ENCODE assay signal across 25 mouse cellular contexts in the genomic region with DNA sequence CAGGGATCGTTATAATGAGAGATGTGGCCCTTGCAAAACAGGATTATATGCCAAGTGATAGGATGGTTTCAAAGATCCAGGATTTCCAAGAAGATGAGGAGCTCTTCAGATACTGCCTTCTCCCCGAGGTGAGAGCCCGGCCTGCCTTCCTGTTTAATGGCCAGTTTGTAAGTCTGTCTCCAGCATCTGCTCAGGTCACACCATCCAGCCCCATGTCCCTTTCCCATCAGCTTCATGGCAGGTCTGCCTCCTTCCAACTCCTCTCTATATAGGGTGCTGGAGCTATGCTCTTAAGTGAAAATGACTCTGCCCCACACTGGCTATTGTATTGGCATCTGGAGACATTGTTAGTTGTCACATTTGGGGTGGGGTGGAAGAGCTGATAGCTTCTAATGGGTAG. TPM values are rescaled to one million over a fixed set of nuclear protein-coding genes. Genes with fewer than 3 reads are reported as not detected.
A peak's percentile ranks its signal among the peaks of the same experiment; 100 is the strongest.
DNase-seq lines count a peak whose midpoint lies in the region; ATAC-seq lines count a peak whose summit lies in the region.
"Had no signal": no experiment of that assay in that cellular context is flagged by ENCODE, and none has a peak within 500 bp of the region (broad histone marks: within the 10 kb centered on the region; RNA-seq: fewer than 3 reads in every experiment).

No protein-coding gene starts in this region.

- 0 out of 2 replicates have a peak, but pooled peaks cover 4% of the 10 kb centered on the region for H3K9me3 ChIP-seq in forebrain, embryonic 10.5 days
- H3K9me3 ChIP-seq in forebrain, embryonic 12.5 days = no peaks in the 10 kb centered on the region
- no peaks in the 10 kb centered on the region for H3K9me3 ChIP-seq in heart, embryonic 10.5 days

- no peaks in the 10 kb centered on the region for H3K27me3 ChIP-seq in forebrain, embryonic 10.5 days (ENCODE audit: poor library complexity, severe bottlenecking)
- H3K27me3 ChIP-seq in forebrain, embryonic 12.5 days = no peaks in the 10 kb centered on the region
- H3K27me3 ChIP-seq in heart, embryonic 10.5 days (ENCODE audit: insufficient read depth, poor library complexity, severe bottlenecking) = no peaks in the 10 kb centered on the region
- H3K27me3 ChIP-seq: CH12.LX, Patski had no signal

- ATAC-seq in forebrain, embryonic 12.5 days (ENCODE audit: low FRiP score) = no peak
- ATAC-seq: activated CD4-positive, CD25-positive, alpha-beta regulatory T cell, adult 4 months; CD4-positive, CD25-positive, alpha-beta regulatory T cell, adult 4 months; Patski had no signal

- DNase-seq in forebrain, embryonic 10.5 days (ENCODE audit: extremely low spot score, low spot score) = peak; percentile 5
- peak; percentile 77 for DNase-seq in heart, adult 11 months
- no peak for DNase-seq in heart, postnatal 4 days
- peak; percentile 51 for DNase-seq in heart, embryonic 10.5 days (ENCODE audit: low spot score)
- no peak for DNase-seq in heart, adult 9 months (ENCODE audit: low spot score in 2 of 2)
- DNase-seq in testis, postnatal 10 days (ENCODE audit: low spot score) = peak; percentile 31
- no peak for DNase-seq in testis, postnatal 14 days (ENCODE audit: low spot score)
- DNase-seq: adrenal gland, adult 2 months; adrenal gland, adult 8-10 months; adrenal gland, postnatal 10 days; adrenal gland, postnatal 14 days; adrenal gland, postnatal 25 days; adrenal gland, postnatal 36 days; B cell, adult 2 months; cerebellum, adult 11 months; cerebellum, adult 11-12 months had no signal

- 90% methylated on average over 3 of the region's 3 CpGs for WGBS in forebrain, embryonic 10.5 days
- WGBS in forebrain, embryonic 12.5 days = 85% methylated on average over 3 of the region's 3 CpGs
- WGBS in heart, embryonic 10.5 days = 82% methylated on average over 3 of the region's 3 CpGs

- H3K36me3 ChIP-seq in forebrain, embryonic 10.5 days (replicated peaks) = peaks cover 38% of the 10 kb centered on the region
- peaks cover 13% of the 10 kb centered on the region; the same call in 1 of the 2 replicates for H3K36me3 ChIP-seq in forebrain, embryonic 12.5 days (replicated peaks)
- H3K36me3 ChIP-seq in heart, embryonic 10.5 days = peaks cover 62% of the 10 kb centered on the region

- no peak overlapping the region for H3K4me3 ChIP-seq in forebrain, embryonic 10.5 days
- H3K4me3 ChIP-seq in forebrain, embryonic 12.5 days (replicated peaks) = no peak overlapping the region
- H3K4me3 ChIP-seq in heart, embryonic 10.5 days = no peak overlapping the region

- no peak overlapping the region for H3K9ac ChIP-seq in forebrain, embryonic 12.5 days

- H3K4me2 ChIP-seq in forebrain, embryonic 12.5 days = no peak overlapping the region

- H3K4me1 ChIP-seq in forebrain, embryonic 10.5 days = no peaks in the 10 kb centered on the region
- H3K4me1 ChIP-seq in forebrain, embryonic 12.5 days = no peaks in the 10 kb centered on the region
- no peaks in the 10 kb centered on the region for H3K4me1 ChIP-seq in heart, embryonic 10.5 days

- H3K27ac ChIP-seq in forebrain, embryonic 10.5 days = no peak overlapping the region
- no peak overlapping the region for H3K27ac ChIP-seq in forebrain, embryonic 12.5 days
- H3K27ac ChIP-seq in heart, embryonic 10.5 days = no peak overlapping the region

RNA-seq across cellular contexts. Expression of a gene that starts 8.6 kb away (rescaled TPM):
- polyA plus RNA-seq in forebrain, embryonic 10.5 days (2016; fragmentation: Nextera tagmentation; extraction: Ambion mirVana) = 37.0 and 37.3 TPM in 2 replicates
- polyA plus RNA-seq in forebrain, embryonic 12.5 days (2016; fragmentation: Nextera tagmentation; extraction: Ambion mirVana) = 43.4 and 44.0 TPM in 2 replicates
- 100 to 1,000 TPM; 293 to 306 TPM for total RNA-seq in heart, postnatal 4 days (2021)
- polyA plus RNA-seq in heart, embryonic 10.5 days (2016; fragmentation: Nextera tagmentation; extraction: Ambion mirVana) = 59.7 and 84.7 TPM in 2 replicates
- total RNA-seq: MEL had no signal

RNA-seq across cellular contexts. Expression of a gene that starts 46.0 kb away (rescaled TPM):
- 126 and 130 TPM in 2 replicates for polyA plus RNA-seq in forebrain, embryonic 10.5 days (2016; fragmentation: Nextera tagmentation; extraction: Ambion mirVana)
- 132 TPM in 2 replicates for polyA plus RNA-seq in forebrain, embryonic 12.5 days (2016; fragmentation: Nextera tagmentation; extraction: Ambion mirVana)
- 10 to 100 TPM; 41.7 to 42.0 TPM for total RNA-seq in heart, postnatal 4 days (2021)
- 60.2 and 71.3 TPM in 2 replicates for polyA plus RNA-seq in heart, embryonic 10.5 days (2016; fragmentation: Nextera tagmentation; extraction: Ambion mirVana)

RNA-seq across cellular contexts. Expression of a gene that starts 48.5 kb away (rescaled TPM):
- 0.26 TPM in 1 of 2 replicates, not detected in the other for polyA plus RNA-seq in forebrain, embryonic 10.5 days (2016; fragmentation: Nextera tagmentation; extraction: Ambion mirVana)
- 0.55 TPM in 1 of 2 replicates, not detected in the other for polyA plus RNA-seq in forebrain, embryonic 12.5 days (2016; fragmentation: Nextera tagmentation; extraction: Ambion mirVana)
- total RNA-seq in heart, postnatal 4 days (2021) = not detected
- polyA plus RNA-seq in heart, embryonic 10.5 days (2016; fragmentation: Nextera tagmentation; extraction: Ambion mirVana) = not detected in 2 replicates
- total RNA-seq: adrenal gland, adult 18-20 months; adrenal gland, adult 2 months; adrenal gland, adult 8-10 months; adrenal gland, postnatal 10 days; adrenal gland, postnatal 14 days; adrenal gland, postnatal 25 days; adrenal gland, postnatal 36 days; adrenal gland, postnatal 4 days; CH12.LX; G1E; MEL had no signal
- polyA plus RNA-seq: activated CD4-positive, CD25-positive, alpha-beta regulatory T cell, adult 4 months; adrenal gland, adult 2 months; CD4-positive, CD25-positive, alpha-beta regulatory T cell, adult 4 months; G1E; Patski had no signal

Comparison
In these comparisons a context has a peak if more than half of its experiments do, and no peak if none do; other contexts are left out.
1. DNase-seq: peak in forebrain, embryonic 10.5 days (single experiment), heart, adult 11 months (single experiment), heart, embryonic 10.5 days (single experiment) and testis, postnatal 10 days (single experiment); none in heart, postnatal 4 days (single experiment), heart, adult 9 months (0 of 2) and testis, postnatal 14 days (single experiment).